Mouse (Mus musculus): ENCODE measurements around the gene Olfr275.

- TF ChIP-seq CTCF (IDR thresholded peaks at IDR 0.05; ENCODE audit: extremely low read depth, insufficient read length, insufficient replicate concordance, low read depth, low read length) (no peak), POLR2A (IDR thresholded peaks at IDR 0.05; ENCODE audit: low read depth, low read length) (no peak)
Observed at GRCm38 (mm10) chr4:52811871-52812270, 2.5 kb upstream of the Olfr275 start.

All from small intestine, adult 2 months (tissue).